Mouse (Mus musculus) Patski (cell line): ENCODE results near the gene Zc3h12d. TPM values are rescaled to one million over a fixed set of nuclear protein-coding genes. Genes with fewer than 3 reads are reported as not detected.

Source experiments
- ATAC-seq: fragments of 100-300 bp; one replicate; pipeline ENCODE4 v1.8.0; 2021
- CTCF ChIA-PET: fragments of 350-600 bp; sonication (Branson Sonifier 250); formaldehyde crosslinking; loops from one replicate; lab custom pipeline; 2022; ENCODE audit warnings: inconsistent platforms; lab: Charles Lee
- POLR2A ChIA-PET: fragments of 350-600 bp; sonication (Branson Sonifier 250); formaldehyde crosslinking; loops from one replicate; lab custom pipeline; 2022; ENCODE audit warnings: antibody characterized with exemption, inconsistent platforms; lab: Charles Lee
- DNase-seq: peaks from one replicate; pipeline ENCODE4 v3.0.0-alpha.2; 2011; ENCODE audit warnings: low read depth, low spot score
- H3K27me3 ChIP-seq: fragments of 371-371 bp; one replicate; pipeline ENCODE4 v1.5.1; 2021
- CTCF ChIP-seq: fragments of 100-300 bp; IDR thresholded peaks from one replicate; pipeline ENCODE4 v1.5.1; 2021
- in situ Hi-C: fragments of 300-500 bp; cut with MboI; formaldehyde crosslinking; loops from 3 replicates; pipeline ENCODE4 v1.11.1; 2018; ENCODE audit warnings: low pct_unique_long_range_greater_than_20kb, mixed read lengths
- polyA plus RNA-seq: library from polyadenylated mRNA; unstranded; gene quantifications from one replicate; pipeline ENCODE4 v1.2.3, GENCODE M21; 2021

The Zc3h12d gene
- polyA plus RNA-seq, 1 experiment from 2014 or later: not detected

GRCm38 (mm10) chr10:7819156-7819555 lies 13.1 kb upstream of the Zc3h12d start:
- CTCF ChIA-PET: interaction anchor here (0.9 to 1.5 kb wide), 2 partner anchors 10 to 223 kb away, joined by 3 read pairs; no protein-coding TSS in a partner anchor
- in situ Hi-C loops: loop anchor here (25.0 kb wide), 1 partner anchor 693 kb away; the partner anchor contains the start of gene Ust
- ATAC-seq (no peak), DNase-seq (no peak)
- POLR2A ChIA-PET: no interaction called here
- no peaks in the 10 kb centered on the region for H3K27me3 ChIP-seq
- no peak for TF ChIP-seq CTCF

GRCm38 (mm10) chr10:7819603-7820002 lies 12.7 kb upstream of the Zc3h12d start:
- ChIA-PET POLR2A (interaction anchor here (0.6 kb wide), 1 partner anchor 152 kb away, joined by 3 read pairs; no protein-coding TSS in a partner anchor), CTCF (interaction anchor here (0.9 to 1.5 kb wide), 2 partner anchors 10 to 223 kb away, joined by 3 read pairs; no protein-coding TSS in a partner anchor)
- TF ChIP-seq CTCF: no peak
- no peak for ATAC-seq
- no peaks in the 10 kb centered on the region for H3K27me3 ChIP-seq
- in situ Hi-C loops: loop anchor here (25.0 kb wide), 1 partner anchor 693 kb away; the partner anchor contains the start of gene Ust
- no peak for DNase-seq

GRCm38 (mm10) chr10:7820171-7820570 lies 12.1 kb upstream of the Zc3h12d start:
- CTCF ChIA-PET: interaction anchor here (0.9 to 1.5 kb wide), 3 partner anchors 10 to 224 kb away, joined by 3 read pairs; no protein-coding TSS in a partner anchor
- in situ Hi-C loops: loop anchor here (25.0 kb wide), 1 partner anchor 692 kb away; the partner anchor contains the start of gene Ust
- POLR2A ChIA-PET: interaction anchor here (0.6 kb wide), 2 partner anchors 11 to 152 kb away, joined by 3 to 6 read pairs; no protein-coding TSS in a partner anchor
- DNase-seq (no peak), ATAC-seq (no peak)
- TF ChIP-seq CTCF: no peak
- no peaks in the 10 kb centered on the region for H3K27me3 ChIP-seq

GRCm38 (mm10) chr10:7821981-7822380 lies 10.3 kb upstream of the Zc3h12d start:
- ATAC-seq: no peak
- no peak for TF ChIP-seq CTCF
- in situ Hi-C loops: loop anchor here (25.0 kb wide), 1 partner anchor 690 kb away; the partner anchor contains the start of gene Ust
- H3K27me3 ChIP-seq: no peaks in the 10 kb centered on the region
- ChIA-PET POLR2A (no interaction called here), CTCF (no interaction called here)
- DNase-seq: no peak

GRCm38 (mm10) chr10:7824663-7825280 lies 7.5 kb upstream of the Zc3h12d start:
- H3K27me3 ChIP-seq: no peaks in the 10 kb centered on the region
- TF ChIP-seq CTCF: no peak
- in situ Hi-C loops: loop anchor here (25.0 kb wide), 1 partner anchor 688 kb away; the partner anchor contains the start of gene Ust
- DNase-seq (no peak), ATAC-seq (no peak)
- POLR2A ChIA-PET: no interaction called here
- CTCF ChIA-PET: no interaction called here

- no peaks in the 10 kb centered on the region for H3K27me3 ChIP-seq
- no peak for ATAC-seq
- ChIA-PET POLR2A (no interaction called here), CTCF (no interaction called here)
- DNase-seq: no peak
- TF ChIP-seq CTCF: no peak
- in situ Hi-C loops: no loop called here
Observed at GRCm38 (mm10) chr10:7825281-7825665, 7.0 kb upstream of the Zc3h12d start.

- ChIA-PET POLR2A (no interaction called here), CTCF (no interaction called here)
- TF ChIP-seq CTCF: no peak
- DNase-seq: no peak
- in situ Hi-C loops: no loop called here
- H3K27me3 ChIP-seq: no peaks in the 10 kb centered on the region
- ATAC-seq: no peak
Observed at GRCm38 (mm10) chr10:7826106-7826505, 6.2 kb upstream of the Zc3h12d start.

- no peak for ATAC-seq
- in situ Hi-C loops: no loop called here
- CTCF ChIA-PET: no interaction called here
Observed at GRCm38 (mm10) chr10:7833377-7834165, 1.3 kb downstream of the Zc3h12d start.

GRCm38 (mm10) chr10:7834671-7835225 lies 2.5 kb downstream of the Zc3h12d start:
- ChIA-PET POLR2A (no interaction called here), CTCF (no interaction called here)
- no peak for TF ChIP-seq CTCF
- DNase-seq (no peak), ATAC-seq (no peak)
- H3K27me3 ChIP-seq: no peaks in the 10 kb centered on the region
- in situ Hi-C loops: no loop called here

More at GRCm38 (mm10) chr10:7833377-7834165, 1.3 kb downstream of the Zc3h12d start:
- no peak for TF ChIP-seq CTCF
- POLR2A ChIA-PET: no interaction called here
- DNase-seq: no peak
- H3K27me3 ChIP-seq: no peaks in the 10 kb centered on the region

GRCm38 (mm10) chr10:7836902-7837301 lies 4.6 kb downstream of the Zc3h12d start:
- no peaks in the 10 kb centered on the region for H3K27me3 ChIP-seq
- no peak for TF ChIP-seq CTCF
- ATAC-seq: no peak
- ChIA-PET POLR2A (no interaction called here), CTCF (no interaction called here)
- DNase-seq: no peak
- in situ Hi-C loops: no loop called here
